In the genomic region with DNA sequence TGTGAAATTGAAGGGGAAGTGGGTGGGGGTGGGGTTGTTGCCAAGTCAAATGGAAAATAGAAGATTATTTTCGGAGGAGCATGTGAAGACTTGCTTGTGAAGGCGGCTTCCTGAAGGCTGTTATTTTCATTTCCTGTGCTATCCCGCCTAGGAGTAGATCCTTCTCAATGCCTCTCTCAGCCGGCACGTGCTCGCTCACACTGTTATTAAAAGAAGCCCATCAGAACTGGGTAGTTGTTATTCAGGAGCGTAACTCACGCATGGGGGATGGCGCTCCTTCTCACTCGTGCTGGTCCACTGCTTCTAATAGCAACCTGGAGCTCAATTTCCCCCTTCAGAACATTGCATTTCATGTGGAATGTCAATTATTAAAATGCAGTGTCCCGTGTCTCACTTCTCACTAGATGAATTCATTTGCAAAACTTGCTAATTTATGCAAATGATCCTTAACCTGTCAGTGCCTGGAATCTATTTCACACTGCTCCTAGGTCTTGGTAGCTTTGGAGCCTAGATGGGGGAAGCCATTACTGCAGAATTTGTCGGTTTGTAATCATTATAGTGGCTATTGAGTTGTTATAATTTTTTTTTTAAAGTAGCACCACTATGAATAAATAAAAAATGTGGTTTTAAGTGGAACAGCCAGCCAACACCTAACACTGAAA, we compare ENCODE assay signal across 10 mouse cellular contexts.
A peak's percentile ranks its signal among the peaks of the same experiment; 100 is the strongest.
DNase-seq lines count a peak whose midpoint lies in the region; ATAC-seq lines count a peak whose summit lies in the region.
"Had no signal": no experiment of that assay in that cellular context is flagged by ENCODE, and none has a peak within 500 bp of the region (broad histone marks: within the 10 kb centered on the region; RNA-seq: fewer than 3 reads in every experiment).

No protein-coding gene starts in this region.

- DNase-seq in left cerebral cortex, postnatal 25 days (ENCODE audit: low spot score in 2 of 2) = peak; percentile 19 to 71
- no peak for DNase-seq in left cerebral cortex, postnatal 4 days
- DNase-seq in embryonic facial prominence, embryonic 14.5 days (ENCODE audit: low spot score) = peak; percentile 75
- DNase-seq in thymus, postnatal 14 days = no peak
- DNase-seq in thymus, postnatal 10 days (ENCODE audit: low spot score in 2 of 2) = no peak
- no peak for DNase-seq in thymus, postnatal 25 days
- DNase-seq: right cerebral cortex, postnatal 25 days had no signal

- no peak overlapping the region for H3K27ac ChIP-seq in embryonic facial prominence, embryonic 14.5 days (replicated peaks; ENCODE audit: low read depth, low read length)
- no peak overlapping the region for H3K27ac ChIP-seq in heart, embryonic 16.5 days (ENCODE audit: low read length)
- peak overlapping the region; percentile 61 for H3K27ac ChIP-seq in midbrain, embryonic 15.5 days
- H3K27ac ChIP-seq: lung, embryonic 15.5 days had no signal

- no peak overlapping the region for H3K9ac ChIP-seq in embryonic facial prominence, embryonic 14.5 days (ENCODE audit: low read depth, low read length)
- no peak overlapping the region for H3K9ac ChIP-seq in heart, embryonic 16.5 days (ENCODE audit: low read length)
- no peak overlapping the region for H3K9ac ChIP-seq in midbrain, embryonic 15.5 days
- H3K9ac ChIP-seq: lung, embryonic 15.5 days had no signal

- H3K27me3 ChIP-seq in embryonic facial prominence, embryonic 14.5 days (replicated peaks; ENCODE audit: control insufficient read depth, insufficient read depth, low read length) = no peaks in the 10 kb centered on the region
- H3K27me3 ChIP-seq in heart, embryonic 16.5 days (ENCODE audit: control insufficient read depth, insufficient read depth, low read length) = no peaks in the 10 kb centered on the region
- H3K27me3 ChIP-seq in midbrain, embryonic 15.5 days (replicated peaks) = no peaks in the 10 kb centered on the region
- H3K27me3 ChIP-seq: lung, embryonic 15.5 days had no signal

- H3K36me3 ChIP-seq in embryonic facial prominence, embryonic 14.5 days (ENCODE audit: control insufficient read depth, insufficient read depth, low read length) = no peaks in the 10 kb centered on the region
- H3K36me3 ChIP-seq in heart, embryonic 16.5 days (ENCODE audit: control insufficient read depth, insufficient read depth) = no peaks in the 10 kb centered on the region
- H3K36me3 ChIP-seq in midbrain, embryonic 15.5 days (replicated peaks) = no peaks in the 10 kb centered on the region
- H3K36me3 ChIP-seq: lung, embryonic 15.5 days had no signal

- peak overlapping the region; percentile 23; the same call in 1 of the 2 replicates for H3K4me2 ChIP-seq in embryonic facial prominence, embryonic 14.5 days (ENCODE audit: low read depth, low read length)
- H3K4me2 ChIP-seq in heart, embryonic 16.5 days (ENCODE audit: low read depth, low read length) = peak overlapping the region; percentile 40
- H3K4me2 ChIP-seq in midbrain, embryonic 15.5 days = peak overlapping the region; percentile 33
- H3K4me2 ChIP-seq: lung, embryonic 15.5 days had no signal

- intact Hi-C loops in left cerebral cortex, postnatal 25 days (cut with DNase I) = loop anchor here (2.0 kb wide), 1 partner anchor 95 kb away; no protein-coding TSS in a partner anchor
- intact Hi-C loops in left cerebral cortex, postnatal 4 days (cut with DNase I) = no loop called here

- WGBS in embryonic facial prominence, embryonic 14.5 days = 40% methylated on average over 12 of the region's 12 CpGs
- 31% methylated on average over 12 of the region's 12 CpGs for WGBS in heart, embryonic 16.5 days
- 13% methylated on average over 12 of the region's 12 CpGs for WGBS in midbrain, embryonic 15.5 days

- no peak for ATAC-seq in embryonic facial prominence, embryonic 14.5 days (ENCODE audit: low read depth)
- peak; percentile 63 for ATAC-seq in heart, embryonic 16.5 days (replicated peaks; ENCODE audit: extremely low read depth, insufficient read depth, low FRiP score)
- peak; percentile 80 for ATAC-seq in midbrain, embryonic 15.5 days (replicated peaks)

- H3K9me3 ChIP-seq in embryonic facial prominence, embryonic 14.5 days (ENCODE audit: control insufficient read depth, low read length) = no peaks in the 10 kb centered on the region
- H3K9me3 ChIP-seq in heart, embryonic 16.5 days (replicated peaks; ENCODE audit: control insufficient read depth, low read length) = no peaks in the 10 kb centered on the region
- no peaks in the 10 kb centered on the region for H3K9me3 ChIP-seq in midbrain, embryonic 15.5 days
- H3K9me3 ChIP-seq: lung, embryonic 15.5 days had no signal

- H3K4me1 ChIP-seq in embryonic facial prominence, embryonic 14.5 days (ENCODE audit: control insufficient read depth, insufficient read depth, low read length) = peaks cover 6% of the 10 kb centered on the region; the same call in 1 of the 2 replicates
- H3K4me1 ChIP-seq in heart, embryonic 16.5 days (ENCODE audit: control insufficient read depth, insufficient read depth, low read length) = no peaks in the 10 kb centered on the region
- peaks cover 13% of the 10 kb centered on the region for H3K4me1 ChIP-seq in midbrain, embryonic 15.5 days

- no peak overlapping the region for H3K4me3 ChIP-seq in embryonic facial prominence, embryonic 14.5 days (ENCODE audit: low read depth, low read length)
- H3K4me3 ChIP-seq in heart, embryonic 16.5 days (ENCODE audit: low read length) = no peak overlapping the region
- H3K4me3 ChIP-seq in midbrain, embryonic 15.5 days = no peak overlapping the region; the same call in 1 of the 2 replicates
- H3K4me3 ChIP-seq: lung, embryonic 15.5 days had no signal

Comparison
In these comparisons a context has a peak if more than half of its experiments do, and no peak if none do; other contexts are left out.
1. DNase-seq: peak in left cerebral cortex, postnatal 25 days (2 of 2) and embryonic facial prominence, embryonic 14.5 days (single experiment); none in left cerebral cortex, postnatal 4 days (single experiment), thymus, postnatal 14 days (single experiment), thymus, postnatal 10 days (0 of 2) and thymus, postnatal 25 days (single experiment).
2. Peak in every context shown above with its lines, with median percentiles within 50 percentile points of each other: H3K4me2 ChIP-seq.